Mouse (Mus musculus) mouse trophoblast stem cell (cell line): ENCODE results near the gene Dync1li1.

Experiments
- in situ Hi-C, 2 experiments: fragments of 300-500 bp; cut with MseI, MboI; formaldehyde crosslinking; loops; 2 replicates in 1 of 2; 3 replicates in 1 of 2; pipeline ENCODE4 v1.15.1; 2025

Gene Dync1li1

DNA sequence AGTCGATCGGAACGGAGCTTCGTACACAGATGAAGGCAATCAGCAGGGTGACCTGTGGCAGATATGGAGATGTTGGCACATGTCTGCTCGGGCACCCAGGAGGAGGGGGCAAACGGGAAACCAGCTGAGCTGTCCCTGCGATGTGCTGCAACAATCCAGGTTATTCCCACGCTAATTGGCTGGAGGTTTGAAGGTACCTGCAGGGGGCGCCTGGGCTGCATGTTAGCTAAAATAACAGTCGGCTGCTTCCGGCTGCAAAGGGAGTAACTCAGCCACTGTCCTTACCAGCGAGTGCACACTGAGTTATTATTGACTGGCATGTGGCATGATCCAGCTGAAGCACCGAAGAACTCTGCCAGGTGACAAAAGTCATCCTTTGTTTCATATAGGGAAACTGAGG, 74.8 kb downstream of the Dync1li1 start:
- in situ Hi-C loops: no loop called here

- in situ Hi-C loops: no loop called here
Measured at GRCm38 (mm10) chr9:114767030-114767429, 78.4 kb downstream of the Dync1li1 start.

DNA sequence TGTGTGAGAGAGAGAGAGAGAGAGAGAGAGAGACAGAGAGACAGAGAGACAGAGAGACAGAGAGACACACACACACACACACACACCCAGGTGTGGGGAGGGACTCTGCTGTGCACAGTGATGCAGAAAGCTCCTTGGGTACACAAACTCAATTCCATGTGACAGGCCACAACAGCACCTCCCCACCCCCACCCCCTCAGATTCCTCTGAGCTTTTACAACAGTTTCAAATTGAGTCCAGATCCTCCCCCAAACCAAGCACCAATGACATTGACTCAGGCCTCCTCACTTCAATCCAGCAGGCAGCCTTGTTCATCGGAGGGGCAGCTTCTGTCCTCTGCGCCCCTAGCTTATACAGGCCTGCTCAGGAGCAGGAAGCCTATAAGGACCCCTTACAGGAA, 78.9 kb downstream of the Dync1li1 start:
- in situ Hi-C loops: no loop called here

DNA sequence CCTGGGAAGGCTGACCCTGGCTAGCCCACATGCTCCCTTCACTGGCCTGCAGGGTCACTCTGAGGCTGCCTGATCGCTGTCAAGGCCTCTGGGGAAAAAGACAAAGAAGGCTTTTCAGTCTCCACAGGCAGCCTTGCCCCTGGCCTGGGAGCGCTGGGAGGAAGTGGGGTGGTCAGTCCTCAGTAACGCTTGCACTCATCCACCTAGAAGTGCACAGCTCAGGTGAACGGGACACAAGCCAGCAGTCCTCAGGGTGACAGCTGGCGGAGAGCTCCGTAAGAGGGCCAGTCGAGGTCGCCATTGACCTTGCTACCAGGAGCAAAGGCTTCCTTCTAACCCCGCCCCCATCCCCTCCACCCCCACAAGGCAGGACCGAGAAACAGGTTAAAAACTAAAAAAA, 79.5 kb downstream of the Dync1li1 start:
- in situ Hi-C loops: no loop called here

DNA sequence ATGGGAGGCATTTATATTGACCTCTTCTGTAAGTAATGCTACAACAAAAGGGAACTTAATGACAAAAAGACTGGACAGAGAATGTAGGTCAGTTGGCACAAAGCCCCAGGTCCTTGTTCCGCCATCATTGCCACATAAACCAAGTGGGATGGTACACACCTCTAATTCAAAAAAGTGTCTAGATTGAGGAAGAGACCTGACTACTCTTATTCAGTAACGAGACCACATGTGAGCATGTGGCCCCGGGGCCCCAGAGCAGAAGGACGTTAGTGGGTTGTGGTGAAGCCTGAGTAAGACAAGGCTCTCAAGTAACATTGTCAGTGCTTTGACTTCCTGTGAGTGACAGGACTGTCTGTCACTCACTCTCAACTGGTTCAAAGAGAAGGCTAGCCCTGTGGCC, 81.6 kb downstream of the Dync1li1 start:
- in situ Hi-C loops: no loop called here

- in situ Hi-C loops: no loop called here
Measured at GRCm38 (mm10) chr9:114771565-114771964, 83.0 kb downstream of the Dync1li1 start.
